Mouse (Mus musculus) heart, adult 18-20 months (tissue): Measurements from ENCODE around the gene Uggt2. TPM values are rescaled to one million over a fixed set of nuclear protein-coding genes. Genes with fewer than 3 reads are reported as not detected.

Experiments used
- DNase-seq, 2 experiments: peaks; one replicate each; pipeline ENCODE4 v3.0.0; 2021 to 2022; ENCODE audit warnings: mixed read lengths in 1 of 2
- total RNA-seq, 2 experiments: library from RNA; stranded (reverse); gene quantifications; 2 replicates each; pipeline ENCODE4 v1.2.3; 2021

Uggt2 gene
- total RNA-seq, 2 experiments from 2014 or later = 7.4 to 8.0 TPM

DNA sequence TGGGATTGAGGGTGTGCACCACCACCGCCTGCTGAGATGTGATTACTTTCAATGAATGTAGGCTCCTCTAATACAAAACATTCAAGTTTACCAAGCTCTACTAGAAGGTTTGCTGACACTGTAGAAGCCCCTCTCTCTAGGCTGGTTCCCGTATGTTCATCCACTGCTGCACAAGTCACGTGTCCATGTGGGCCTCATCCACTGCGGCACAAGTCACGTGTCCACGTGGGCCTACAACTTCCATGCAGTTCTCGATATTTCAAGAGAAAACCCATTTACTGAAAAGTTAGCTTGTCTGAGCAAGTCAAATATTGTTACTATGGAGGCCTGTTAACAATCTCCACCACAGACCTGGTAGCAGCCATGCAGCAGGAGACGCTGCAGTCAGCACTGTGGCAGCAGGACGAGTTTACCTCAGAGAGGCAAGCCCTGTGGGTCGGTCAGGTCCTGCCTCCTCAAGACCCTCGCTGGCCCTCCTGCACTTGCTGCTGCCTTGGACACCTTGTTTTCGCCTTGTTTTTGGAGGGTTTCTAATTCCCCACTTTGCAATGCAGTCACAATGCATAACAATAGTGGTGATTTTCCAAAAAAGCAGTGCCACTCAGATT is 62.0 kb downstream of the Uggt2 start:
- DNase-seq = no peak

DNA sequence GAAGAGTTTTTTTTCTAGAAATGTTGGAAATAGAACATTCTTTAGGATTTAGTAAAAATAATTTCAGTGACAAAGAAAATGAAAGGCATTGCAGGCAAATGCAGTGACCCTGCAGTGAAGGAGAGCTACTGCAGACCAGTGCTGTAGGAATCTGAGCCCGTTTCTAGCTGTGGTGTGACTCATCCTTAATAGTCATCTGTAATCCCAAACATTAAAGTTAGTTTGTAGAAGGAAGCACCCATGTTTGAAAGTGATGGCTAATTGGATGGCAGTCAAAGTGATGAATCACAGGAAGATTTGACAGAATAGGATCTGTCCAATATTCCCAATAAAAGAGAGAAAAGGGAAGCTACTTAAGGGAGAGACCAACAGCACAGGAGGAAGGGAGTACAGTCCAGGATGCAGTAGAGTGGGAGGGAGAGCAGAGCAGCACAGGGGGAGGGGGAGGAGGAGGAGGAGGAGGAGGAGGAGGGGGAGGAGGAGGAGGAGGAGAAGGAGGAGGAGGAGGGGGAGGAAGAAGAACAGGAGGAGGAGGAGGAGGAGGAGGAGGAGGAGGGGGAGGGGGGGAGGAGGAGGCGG is 71.5 kb downstream of the Uggt2 start:
- DNase-seq = no peak

GRCm38 (mm10) chr14:119027130-119027529 is 72.1 kb downstream of the Uggt2 start:
- peak; percentile 55 to 76 for DNase-seq

DNA sequence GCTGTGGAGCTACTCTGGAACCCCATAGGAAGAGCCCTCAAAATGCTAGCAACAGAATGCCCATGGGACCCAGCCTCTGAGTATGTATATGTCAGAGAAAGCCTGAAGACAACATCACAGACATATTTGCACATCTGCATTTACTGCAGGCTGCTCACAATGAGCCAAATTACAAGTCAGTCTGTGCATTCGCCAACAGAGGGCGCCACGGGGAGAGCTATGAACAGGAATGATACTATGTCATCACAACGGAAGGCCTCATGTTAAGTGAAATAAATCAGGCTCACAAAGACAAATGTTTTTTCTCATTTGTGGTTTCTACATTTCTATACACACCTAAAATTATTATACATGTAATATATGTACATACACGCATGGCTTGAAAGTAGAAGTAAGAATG is 73.3 kb downstream of the Uggt2 start:
- DNase-seq = peak in 1 of 2 experiments; percentile 15

DNA sequence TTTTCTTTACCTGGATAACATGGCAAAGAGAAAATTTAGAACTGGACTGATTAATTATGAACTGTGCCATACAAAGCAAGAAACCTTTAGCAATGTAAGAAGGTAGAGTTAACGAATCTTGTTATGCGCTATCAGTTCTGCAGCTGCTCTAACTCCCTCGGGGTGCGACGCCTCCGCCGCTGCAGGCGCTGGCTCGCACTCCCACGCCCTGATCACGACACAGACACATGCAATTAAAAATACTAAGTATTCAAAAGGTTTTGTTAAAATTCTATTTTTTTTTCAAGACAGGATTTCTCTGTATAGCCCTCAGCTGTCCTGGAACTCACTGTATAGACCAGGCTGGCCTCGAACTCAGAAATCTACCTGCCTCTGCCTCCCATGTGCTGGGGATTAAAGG is 85.7 kb downstream of the Uggt2 start:
- no peak for DNase-seq

GRCm38 (mm10) chr14:119012607-119013431 is 86.4 kb downstream of the Uggt2 start:
- DNase-seq = peak; percentile 15 to 19

DNA sequence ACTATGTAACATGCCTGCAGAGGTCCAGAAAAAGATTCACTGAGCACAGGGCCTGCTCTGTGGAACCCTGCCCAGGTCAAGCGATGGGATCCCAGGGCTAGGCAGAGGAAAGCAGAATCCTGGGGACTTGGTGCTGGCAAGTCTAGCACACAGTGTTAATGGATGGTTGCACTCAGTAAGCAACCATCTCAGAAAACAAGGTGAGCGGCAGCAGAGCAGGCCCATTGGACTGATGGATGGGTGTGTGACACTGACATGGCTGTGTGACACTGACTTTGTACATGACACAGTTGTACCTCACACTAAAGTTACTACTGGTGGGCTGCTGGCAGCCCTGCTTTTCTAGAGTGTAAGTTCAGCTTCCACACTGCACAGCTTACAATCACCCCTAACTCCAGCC is 89.7 kb downstream of the Uggt2 start:
- DNase-seq = no peak

DNA sequence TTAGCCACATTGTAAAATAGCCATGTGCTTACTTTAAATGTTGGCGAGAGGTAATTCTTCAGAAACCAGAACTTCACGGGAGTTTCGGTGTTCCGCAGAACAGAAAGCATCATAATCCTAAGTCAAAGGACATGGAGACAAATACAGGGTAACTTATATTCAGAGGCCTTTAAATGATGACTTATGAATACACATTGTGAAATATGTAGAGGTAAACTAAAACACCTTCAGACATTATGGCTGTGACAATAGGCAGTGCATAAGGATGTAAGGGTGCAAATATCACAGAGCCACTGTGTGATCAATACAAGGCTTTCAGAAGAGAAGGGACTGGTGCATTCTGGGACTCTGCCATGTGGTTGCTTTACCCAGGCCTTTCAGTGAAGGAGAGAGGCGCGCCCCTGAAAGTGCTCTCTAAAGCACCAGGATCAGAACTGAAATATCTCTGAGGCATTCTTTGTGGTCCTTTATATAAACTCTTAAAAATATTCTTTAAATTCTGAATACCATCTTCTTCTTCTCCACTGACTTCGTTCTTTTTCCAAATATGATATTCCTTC is 91.1 kb downstream of the Uggt2 start:
- no peak for DNase-seq

GRCm38 (mm10) chr14:119007103-119007951 is 91.9 kb downstream of the Uggt2 start:
- peak; percentile 99 to 100 for DNase-seq

DNA sequence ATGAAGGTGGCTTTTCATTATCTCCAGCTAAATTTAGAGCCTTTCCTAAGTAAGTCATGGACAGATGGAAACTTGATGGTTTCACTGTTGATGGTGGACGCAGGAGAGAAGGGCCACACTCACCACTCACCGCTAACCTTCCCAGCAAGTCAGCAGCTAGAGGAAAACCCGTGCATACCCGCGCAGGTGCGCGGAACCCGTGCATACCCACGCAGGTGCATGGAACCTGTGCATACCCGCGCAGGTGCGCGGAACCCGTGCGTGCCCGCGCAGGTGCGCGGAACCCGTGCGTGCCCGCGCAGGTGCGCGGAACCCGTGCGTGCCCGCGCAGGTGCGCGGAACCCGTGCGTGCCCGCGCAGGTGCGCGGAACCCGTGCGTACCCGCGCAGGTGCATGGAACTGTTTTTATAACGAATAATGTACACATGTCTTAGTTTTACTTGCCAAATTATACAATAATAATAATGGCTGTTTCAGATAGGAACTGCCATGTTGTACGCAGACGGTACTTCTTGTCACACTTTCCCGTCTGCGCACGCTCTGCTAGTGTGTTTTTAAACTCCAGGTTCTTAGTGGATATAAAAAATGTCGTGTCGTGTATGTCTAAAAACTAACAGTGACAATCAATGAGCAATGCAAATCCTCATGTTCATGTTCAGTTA is 92.7 kb downstream of the Uggt2 start:
- DNase-seq = no peak

DNA sequence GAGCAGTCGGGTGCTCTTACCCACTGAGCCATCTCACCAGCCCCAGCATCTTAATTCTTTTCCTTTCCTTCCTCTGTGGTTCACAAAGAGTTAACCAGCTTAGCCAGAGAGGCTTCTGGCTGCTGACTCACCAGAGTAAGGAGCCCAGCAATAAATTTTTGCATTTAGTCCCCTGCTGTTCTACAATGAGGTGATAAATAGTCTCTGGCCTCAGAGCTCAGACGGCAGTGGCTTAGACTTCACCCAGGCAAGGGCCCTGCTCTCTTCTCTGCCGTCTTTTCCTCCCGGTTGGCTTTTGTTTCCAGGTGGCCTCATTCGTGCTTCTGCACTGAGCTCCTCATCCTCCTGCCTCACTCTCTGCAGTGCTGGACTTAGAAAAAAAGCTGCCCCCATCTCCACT is 93.4 kb downstream of the Uggt2 start:
- no peak for DNase-seq

GRCm38 (mm10) chr14:119003320-119003719 is 95.9 kb downstream of the Uggt2 start:
- DNase-seq = no peak

GRCm38 (mm10) chr14:118995226-118995925 is 103.9 kb downstream of the Uggt2 start:
- DNase-seq = no peak

GRCm38 (mm10) chr14:118987523-118988496 is 111.4 kb downstream of the Uggt2 start:
- DNase-seq = no peak

DNA sequence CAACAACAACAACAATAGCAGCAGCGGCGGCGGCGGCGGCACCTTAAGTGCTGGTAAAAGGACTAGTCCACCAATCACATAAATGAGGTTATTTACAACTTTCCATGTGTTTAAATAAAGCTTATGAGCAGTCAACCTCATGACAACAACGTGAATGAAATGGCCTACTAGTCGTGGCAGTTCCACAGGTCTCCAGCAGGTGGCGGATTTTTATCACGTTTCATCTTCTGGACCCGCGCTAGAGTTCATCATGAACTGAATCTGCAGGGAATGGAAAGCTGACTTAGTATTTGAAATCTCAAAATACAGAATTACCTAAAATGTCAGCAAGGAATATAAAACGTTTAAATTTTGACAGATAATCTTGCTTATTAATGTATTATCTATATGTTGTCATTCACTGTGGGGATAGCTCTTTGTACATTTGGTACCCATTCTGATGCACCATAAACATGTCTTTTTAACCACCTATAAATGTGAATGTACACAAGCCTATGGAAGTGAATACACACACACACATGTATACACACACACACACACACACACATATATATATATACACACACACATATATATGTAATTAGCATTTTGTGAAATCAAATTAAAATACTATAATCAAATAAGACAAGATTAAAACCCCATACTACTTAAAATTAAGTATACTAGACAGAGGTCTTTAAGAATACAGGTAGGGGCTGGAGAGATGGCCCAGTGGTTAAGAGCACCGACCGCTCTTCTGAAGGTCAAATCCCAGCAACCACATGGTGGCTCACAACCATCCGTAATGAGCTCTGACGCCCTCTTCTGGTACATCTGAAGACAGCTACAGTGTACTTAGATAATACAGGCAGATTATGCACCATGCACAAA is 112.3 kb downstream of the Uggt2 start:
- DNase-seq = peak; percentile 41 to 87

GRCm38 (mm10) chr14:118984161-118984560 is 115.1 kb downstream of the Uggt2 start:
- no peak for DNase-seq

DNA sequence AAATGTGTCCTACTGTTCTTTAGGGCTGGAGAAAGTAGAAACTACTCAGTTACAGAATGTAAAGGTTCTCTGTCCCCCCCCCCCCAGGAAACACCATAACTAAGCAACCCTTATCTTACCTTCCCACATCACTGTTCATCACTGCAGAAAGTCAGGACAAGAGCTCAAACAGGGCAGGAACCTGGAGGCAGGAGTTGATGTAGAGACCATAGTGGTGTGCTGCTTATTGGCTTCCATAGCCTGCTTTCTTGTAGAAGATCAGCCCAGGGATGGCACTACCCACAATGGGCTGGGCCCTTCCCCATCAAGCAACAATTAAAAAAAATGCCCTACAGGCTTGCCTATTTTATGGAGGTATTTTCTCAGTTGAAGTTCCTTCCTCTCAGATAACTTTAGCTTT is 115.8 kb downstream of the Uggt2 start:
- no peak for DNase-seq

DNA sequence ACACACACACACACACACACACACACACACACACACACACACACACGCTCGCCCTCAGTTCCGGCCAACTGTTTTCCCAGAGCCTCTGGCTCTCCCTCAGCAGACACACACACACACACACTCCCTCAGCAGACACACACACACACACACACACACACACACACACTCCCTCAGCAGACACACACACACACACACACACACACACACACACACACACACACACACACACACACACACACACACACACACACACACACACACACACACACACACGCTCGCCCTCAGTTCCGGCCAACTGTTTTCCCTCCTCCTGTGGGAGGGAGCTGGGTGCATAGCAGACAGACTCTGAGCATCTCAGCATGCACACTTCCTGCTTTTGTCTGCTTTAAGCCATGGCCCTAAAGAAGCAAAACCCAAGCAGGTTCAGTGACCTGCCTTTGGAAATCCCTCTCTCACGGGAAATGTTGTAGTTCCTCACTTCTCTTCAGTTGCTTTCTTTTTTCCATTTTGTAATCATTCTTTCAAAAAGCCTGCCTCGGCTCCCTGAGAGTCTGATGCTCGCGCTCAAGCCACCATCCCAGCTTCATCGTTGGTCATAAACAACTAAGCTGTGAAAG is 116.7 kb downstream of the Uggt2 start:
- peak; percentile 19 to 32 for DNase-seq
